Mouse (Mus musculus) testis, adult 2 months (tissue): ENCODE data around the gene Hoxd8.

Experiments used
- CTCF ChIP-seq: fragments of 200-500 bp; IDR thresholded peaks from 2 replicates; pipeline ENCODE4 v1.5.1; 2012; ENCODE audit warnings: low read depth, mild to moderate bottlenecking, inconsistent platforms, low read length, moderate library complexity; ENCODE audit not compliant: control insufficient read depth, insufficient read depth, insufficient replicate concordance
- POLR2A ChIP-seq: fragments of 200-500 bp; IDR thresholded peaks from 2 replicates; pipeline ENCODE4 v1.6.1; 2012; ENCODE audit warnings: low read depth, mild to moderate bottlenecking, inconsistent platforms, low read length, moderate library complexity; ENCODE audit not compliant: control insufficient read depth

- no peak for TF ChIP-seq CTCF
- no peak for TF ChIP-seq POLR2A
Measured at GRCm38 (mm10) chr2:74700546-74701112, 3.8 kb upstream of the Hoxd8 start.
